Mouse (Mus musculus) bone marrow, adult 2 months (tissue): Measurements from ENCODE around the gene Fam83d.

Experiments used
- CTCF ChIP-seq: fragments of 200-500 bp; IDR thresholded peaks from 2 replicates; pipeline ENCODE4 v1.5.1; 2011; ENCODE audit warnings: low read length, control low read depth; ENCODE audit not compliant: control insufficient read depth, insufficient read depth
- POLR2A ChIP-seq: fragments of 200-500 bp; IDR thresholded peaks from 2 replicates; pipeline ENCODE4 v1.6.1; 2011; ENCODE audit warnings: low read depth, mild to moderate bottlenecking, control low read depth, low read length, borderline replicate concordance; ENCODE audit not compliant: control insufficient read depth

DNA sequence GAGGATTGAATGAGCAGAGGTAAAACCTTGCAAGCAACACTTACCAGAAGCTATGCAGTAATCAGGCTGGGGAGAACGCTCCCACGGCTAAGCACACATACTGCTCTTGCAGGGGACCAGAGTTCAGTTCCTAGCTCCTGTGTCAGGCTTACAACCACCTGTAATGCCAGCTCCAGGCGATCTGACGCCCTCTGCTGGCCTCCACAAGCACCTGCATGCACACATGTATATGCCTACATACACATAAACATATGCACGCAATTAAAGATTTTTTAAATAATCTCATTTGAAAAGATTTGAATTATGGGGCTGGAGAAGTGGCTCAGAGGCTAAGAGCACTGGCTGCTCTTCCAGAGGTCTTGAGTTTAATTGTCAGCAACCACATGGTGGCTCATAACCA lies 25.5 kb upstream of the Fam83d start:
- TF ChIP-seq CTCF = no peak
- TF ChIP-seq POLR2A = no peak
